Mouse (Mus musculus) thymus, postnatal 10 days (tissue): ENCODE measurements around the gene Tyrobp.

Source experiments
- DNase-seq, 2 experiments: peaks; one replicate each; pipeline ENCODE4 v3.0.0; 2021; ENCODE audit warnings: low spot score in 2 of 2

The Tyrobp gene

DNA sequence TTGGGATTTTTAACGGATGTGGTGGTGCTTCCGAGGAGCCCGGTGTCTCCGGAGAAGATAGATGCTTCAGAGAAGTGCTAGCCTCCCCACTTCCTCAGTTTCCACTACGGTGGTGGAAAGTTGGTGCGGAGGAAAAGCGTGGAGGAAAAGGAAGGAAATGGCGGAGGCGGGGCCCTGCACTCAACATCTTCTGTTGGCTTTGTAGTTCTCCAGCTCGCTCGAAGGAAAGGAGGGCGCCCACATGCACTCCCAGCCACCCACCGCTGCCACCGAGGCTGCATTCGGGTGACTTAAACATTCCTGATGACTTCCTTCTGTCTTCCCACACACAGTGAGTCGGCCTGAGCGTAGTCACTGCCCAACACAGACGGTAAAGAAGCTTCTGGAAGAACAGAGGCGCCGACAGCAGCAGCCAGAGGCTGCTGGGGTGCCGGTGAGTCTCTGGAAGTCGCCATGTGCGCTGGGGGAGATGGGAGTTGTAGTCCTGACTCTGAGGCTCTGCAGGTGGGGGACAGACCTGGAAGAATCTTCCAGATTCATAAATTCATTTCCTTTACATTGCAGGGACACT is 9.6 kb downstream of the Tyrobp start:
- peak; percentile 52 to 56 for DNase-seq

DNA sequence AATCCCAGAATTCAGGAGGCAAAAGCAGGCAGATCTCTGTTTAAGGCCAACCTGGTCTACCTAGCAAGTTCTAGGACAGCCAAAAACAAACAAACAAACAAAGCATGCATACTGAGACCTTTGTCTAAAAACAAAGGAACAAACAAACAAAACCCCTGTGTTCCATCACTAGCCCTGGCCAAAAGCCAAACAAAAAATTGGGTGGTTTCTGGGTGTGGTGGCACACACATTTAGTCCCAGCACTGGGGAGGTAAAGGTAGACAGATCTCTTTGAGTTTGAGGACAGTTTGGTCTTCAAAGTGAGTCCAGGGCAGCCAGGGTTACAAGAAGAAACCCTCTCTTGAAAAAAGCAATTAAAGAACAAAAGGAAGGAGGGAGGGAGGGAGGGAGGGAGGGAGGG is 15.8 kb downstream of the Tyrobp start:
- no peak for DNase-seq

DNA sequence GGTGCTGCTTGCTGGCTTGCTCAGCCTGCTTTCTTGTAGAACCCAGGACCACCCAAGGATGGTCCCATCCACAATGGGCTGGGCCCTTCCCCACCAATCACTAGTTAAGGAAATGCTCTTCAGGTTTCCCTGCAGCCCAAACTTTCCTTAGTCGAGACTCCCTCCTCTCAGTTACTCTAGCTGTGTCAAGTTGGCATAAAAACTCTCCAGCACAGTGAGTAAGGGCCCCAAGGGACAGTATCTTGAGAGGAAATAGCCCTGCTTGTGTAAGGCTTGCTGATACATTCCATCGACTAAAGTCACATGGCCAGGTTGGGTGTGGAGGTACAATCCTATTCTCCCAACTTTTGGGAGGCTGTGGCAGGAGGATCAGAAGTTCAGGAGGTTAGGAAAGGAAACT is 16.6 kb downstream of the Tyrobp start:
- DNase-seq = no peak

DNA sequence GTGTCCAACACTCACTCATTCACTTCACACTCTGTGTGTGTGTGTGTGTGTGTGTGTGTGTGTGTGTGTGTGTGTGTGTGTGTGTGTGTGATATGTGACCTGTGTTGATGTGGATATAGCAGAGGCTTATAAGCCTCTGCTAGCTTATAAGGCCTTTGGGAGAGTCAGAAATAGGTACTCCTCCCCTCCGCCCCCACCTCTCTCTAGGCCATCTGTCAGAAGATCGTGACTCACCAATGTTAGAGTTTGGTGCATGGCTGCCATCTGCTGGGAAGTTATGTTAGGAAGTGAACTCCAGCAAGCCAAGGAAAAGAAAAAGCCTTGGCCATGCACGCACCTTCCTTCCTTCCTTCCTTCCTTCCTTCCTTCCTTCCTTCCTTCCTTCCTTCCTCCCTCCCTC is 18.2 kb downstream of the Tyrobp start:
- DNase-seq = peak; percentile 49 to 70

DNA sequence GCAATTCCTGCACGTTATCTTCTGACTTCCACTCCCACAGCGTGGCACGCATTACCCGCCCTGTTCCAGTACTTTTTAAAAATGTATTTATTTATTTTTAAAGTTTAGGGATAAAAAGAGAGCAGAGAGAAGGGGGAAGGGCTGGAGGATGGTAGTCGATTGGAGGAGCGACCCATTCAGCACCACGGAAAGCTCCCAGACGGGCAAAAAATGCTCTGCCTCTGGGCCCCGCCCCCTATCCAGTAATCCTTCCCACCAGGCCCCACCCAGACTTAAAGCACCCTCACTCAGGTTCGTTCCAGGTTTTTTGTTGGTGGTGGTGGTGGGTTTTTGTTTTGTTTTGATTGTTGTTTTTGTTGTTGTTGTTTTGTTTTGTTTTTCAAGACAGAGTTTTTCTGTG is 20.7 kb downstream of the Tyrobp start:
- peak in 1 of 2 experiments; percentile 43 for DNase-seq

DNA sequence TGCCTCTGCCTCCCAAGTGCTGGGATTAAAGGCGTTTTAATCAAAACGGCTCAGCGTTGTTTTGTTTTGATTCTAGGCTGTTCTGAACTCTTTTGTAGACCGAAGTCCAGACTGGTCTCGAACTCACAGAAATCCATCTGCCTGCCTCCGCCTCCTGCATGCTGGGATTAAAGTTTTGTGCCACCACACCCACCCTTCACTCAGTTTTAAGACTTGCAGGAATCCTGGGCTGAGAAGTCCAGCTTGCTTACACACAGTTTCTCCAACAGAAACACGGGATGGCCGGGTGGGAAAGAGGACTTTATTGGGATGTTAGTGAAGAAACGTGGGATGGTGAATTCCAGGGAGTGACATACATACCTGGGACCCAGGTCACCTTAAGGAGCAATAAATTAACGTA is 21.1 kb downstream of the Tyrobp start:
- no peak for DNase-seq

DNA sequence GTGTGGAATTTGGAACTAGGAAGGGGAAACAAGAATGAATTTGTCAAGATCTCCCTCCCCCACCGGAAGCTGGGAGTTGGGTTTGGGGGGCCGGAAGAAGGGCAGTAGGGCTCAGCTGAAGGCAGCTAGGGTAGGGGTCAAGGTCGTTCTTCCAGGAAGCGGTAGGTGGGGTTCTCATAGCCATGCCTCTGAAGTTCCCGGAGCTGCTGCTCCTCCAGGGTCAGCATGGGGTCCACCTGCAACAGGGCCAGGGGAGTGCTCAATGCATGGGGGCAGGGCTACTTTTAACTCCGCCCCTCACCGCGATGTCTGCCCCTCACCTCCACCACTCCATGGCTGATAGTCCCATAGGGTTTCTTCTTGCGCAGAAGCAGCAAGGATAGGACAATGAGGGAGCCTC is 21.6 kb downstream of the Tyrobp start:
- no peak for DNase-seq

DNA sequence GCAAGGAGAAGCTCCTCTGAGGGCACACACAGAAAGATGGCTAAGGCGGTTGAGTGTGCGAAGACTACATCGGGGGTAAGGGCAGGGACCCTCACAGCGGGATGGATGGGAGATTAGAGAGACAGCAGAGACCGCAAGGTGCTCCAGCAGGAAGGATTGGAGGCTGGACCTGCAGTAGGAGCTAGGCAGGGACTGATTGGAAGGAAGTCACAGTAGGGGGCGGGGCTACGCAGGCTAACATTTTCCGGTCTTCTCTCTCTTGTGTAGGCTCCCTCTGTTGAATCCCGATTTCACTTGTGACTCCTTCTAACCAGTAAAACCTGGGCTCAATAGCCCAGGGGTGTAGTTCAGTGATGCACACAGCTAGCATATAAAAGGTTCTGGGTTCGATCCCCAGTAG is 23.3 kb downstream of the Tyrobp start:
- no peak for DNase-seq

DNA sequence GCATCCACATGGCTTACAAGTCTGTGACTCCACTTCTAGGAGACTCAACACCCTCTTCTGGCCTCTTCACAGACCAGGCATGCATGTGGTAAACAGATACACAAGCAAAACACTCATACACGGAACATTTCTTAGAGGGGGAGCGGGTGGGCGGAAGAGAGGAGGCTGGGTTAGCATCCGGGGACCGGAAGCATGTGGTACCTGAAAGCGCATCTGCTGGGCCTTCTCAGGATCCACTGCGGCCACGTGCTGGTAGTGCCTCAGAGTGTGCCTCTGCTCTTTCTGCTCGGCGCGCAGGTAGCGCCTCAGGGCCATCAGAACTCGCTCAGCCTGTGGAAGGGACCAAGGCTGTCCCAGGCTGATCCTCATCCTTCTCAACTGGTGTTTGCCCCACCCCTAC is 26.2 kb downstream of the Tyrobp start:
- no peak for DNase-seq

DNA sequence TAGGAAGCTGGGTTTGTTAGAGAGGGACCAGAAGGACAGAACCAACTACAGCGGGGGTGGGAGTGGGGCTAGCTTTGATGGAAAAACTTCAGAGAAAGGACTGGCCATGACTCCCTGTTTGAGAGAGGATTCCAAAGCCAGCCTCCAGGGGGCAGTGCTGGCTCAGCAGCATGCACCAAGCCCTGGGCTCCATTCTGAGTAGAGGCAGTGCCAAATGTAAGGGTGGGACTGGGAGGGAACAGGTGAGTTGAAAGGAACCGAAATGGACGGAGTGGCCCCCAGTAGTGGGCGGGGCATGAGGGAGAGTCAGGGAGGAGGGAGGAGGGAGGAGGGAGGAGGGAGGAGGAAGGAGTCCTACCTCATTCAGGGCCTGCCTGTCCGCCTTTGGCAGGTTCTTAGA is 27.1 kb downstream of the Tyrobp start:
- DNase-seq = peak in 1 of 2 experiments; percentile 57

DNA sequence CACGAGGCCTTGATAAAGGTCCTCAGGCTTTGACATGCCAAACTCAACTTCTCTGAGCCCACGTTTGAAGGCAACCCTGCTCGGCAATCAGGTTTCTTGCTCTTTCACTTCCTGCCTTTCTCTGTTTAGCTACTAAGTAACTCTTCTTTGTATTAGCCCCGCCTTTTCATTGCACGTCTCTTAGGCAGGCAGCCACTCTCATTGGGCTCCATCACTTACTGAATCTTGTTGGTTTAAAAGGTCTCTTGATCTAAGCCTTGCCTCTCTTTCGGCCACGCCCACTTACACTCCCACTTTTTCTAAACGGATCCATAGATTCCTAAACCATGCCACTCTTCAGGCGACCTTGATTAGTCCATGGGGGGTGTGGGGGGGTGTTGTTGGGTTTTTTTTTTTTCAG is 30.1 kb downstream of the Tyrobp start:
- no peak for DNase-seq

DNA sequence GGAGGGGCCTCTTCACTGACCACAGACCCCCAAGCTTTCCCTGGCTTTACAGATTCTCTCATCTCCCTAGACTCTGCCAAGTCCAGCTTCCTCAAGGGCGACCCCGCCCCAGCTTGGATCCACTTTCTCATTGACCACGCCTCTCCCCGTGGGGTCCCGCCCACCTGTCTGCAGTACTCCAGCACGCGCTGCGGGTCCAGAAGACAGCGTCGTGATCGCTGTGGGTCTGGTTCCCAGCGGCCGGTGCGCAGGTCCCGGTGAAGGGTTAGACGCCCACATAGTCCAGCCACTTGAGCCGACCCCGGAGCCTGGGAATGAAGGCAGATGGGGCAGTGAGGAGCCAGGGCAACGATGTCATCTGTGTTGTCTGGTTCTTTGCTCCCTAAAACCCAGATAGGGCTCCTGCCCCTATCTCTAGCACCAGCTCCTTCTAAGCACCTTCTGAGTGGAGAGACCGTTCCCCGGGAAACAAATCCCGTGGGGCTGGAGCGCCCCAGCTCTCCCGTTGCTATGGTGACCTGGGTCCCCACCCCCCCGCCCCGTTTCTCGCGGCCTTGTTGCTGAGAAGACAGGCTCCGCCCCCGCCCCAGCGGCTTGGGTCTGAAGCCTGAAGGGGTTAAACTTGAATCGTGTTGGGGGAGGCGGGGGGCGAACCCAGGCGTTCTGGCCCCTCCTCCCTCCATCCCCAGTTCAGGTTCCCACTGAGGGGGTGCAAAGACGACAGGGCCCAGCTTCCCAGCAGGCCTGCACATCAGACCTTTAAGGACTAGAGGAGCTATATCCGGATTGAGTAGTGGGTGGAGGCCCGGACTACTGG is 30.8 kb downstream of the Tyrobp start:
- no peak for DNase-seq

DNA sequence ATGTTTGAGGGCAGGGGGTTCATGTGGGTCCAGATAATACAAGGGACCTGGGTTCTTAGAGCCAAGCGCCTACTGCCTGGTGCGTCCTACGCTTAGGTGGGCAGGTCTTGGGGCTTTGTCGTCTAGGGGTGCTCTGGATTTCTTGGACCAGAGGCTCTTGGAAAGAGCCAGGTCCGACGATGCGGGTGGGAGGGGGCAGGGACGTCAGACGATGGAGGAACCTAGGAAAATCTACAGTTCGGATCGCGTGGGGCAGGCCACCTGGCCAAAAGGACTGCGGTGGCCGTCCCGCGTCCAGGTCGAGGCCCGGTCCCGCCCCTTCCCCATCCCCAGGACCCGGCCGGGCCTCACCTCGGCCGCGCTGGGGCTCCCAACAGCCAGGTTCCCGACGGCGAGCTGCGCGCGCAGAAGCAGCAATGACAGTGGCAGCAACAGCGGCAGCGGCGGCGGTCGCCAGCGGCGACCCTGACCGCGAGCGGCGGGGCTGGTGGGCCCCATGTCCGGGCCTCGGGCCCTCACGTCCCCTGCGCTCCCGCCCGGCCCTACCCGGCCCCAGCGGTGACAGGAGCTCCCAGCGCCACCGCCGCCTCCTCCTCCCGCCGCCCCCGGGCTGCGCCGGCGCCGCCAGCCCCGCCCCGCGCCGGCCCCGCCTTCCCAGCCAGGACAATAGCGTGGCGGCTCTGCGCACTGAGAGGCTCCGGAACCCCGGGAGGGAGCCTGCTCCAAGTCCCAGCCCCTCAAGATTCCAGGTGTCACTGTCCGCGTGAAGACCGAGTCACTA is 31.6 kb downstream of the Tyrobp start, which contains the start of gene Aplp1:
Gene Aplp1, minus strand, starts transcription at position 565 of the 781 bp plus-strand sequence.
- peak in 1 of 2 experiments; percentile 35 for DNase-seq

DNA sequence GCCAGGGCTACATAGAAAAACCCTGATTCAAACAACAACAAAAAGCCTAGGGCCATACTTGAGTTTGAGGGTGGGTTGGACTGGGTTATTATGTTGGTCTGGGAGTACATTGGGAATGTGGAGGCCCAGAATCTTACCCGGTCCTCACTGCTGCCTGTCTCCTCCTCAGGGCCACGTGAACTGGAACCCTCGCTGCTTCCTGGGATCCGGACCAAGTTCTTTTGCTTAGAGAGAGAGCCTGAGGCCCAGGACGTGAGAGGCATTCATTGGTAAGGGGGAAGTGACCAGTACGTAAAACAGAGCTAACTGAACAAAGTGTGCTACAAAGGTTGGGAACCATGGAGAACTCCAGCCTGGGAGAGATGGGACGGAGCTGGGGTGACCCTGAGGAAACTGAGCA is 36.7 kb downstream of the Tyrobp start:
- no peak for DNase-seq

DNA sequence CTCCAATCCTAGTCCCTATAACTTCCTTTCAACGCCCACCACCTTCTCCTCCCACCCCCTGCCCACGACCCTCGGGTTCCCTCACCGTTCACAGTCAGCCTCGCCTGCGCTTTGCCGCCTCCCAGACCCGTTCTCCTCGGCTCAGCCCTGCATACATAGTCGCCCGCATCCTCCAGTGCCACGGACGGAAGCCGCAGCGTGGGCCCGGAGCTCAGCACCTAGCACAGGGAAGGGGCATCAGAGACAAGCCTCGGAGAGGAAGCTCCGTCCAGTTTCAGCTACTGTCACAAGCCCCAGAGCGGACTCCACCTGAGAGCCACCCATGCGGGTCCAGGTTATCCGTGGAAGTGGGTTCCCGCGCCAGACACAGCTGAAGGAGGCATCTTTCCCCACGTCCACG is 39.8 kb downstream of the Tyrobp start:
- DNase-seq = no peak

DNA sequence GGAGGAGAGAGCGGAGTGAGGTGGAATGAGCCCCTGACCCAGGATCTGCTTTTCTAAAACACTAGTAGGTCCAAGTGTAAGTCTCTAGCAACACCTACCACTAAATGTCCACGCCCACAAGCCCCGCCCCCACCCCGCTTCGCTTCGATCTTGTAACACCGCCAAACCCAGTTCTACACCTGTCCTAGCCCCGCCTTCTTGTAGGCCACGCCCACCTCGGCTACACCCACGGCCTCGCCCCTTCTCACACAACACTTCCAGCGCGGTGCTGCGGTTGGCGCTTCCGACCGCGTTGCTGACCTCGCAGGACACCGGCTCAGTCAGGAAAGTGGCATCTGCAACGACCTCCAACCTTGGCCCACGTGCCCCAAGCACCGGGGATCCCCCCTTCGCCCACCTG is 40.2 kb downstream of the Tyrobp start:
- DNase-seq = no peak

DNA sequence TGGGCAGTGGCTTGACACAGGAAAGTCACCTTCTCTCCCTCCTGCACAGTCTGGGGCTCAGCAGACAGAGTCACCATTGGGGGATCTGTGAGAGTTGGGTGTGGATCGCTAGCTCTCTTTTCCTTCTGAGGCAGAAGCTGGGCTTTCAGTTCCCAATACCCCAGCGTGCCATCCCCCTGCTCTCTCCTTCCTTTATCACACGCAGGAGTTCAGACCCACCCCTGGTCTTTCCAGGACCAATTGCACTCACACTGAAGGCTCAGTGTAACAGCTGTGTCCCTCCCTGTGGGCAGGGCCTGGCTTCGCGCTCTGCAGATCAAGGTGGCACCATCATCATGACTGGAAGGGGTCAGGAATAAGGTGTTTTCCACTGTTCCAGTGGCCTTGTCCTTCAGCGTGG is 40.7 kb downstream of the Tyrobp start:
- DNase-seq = no peak

DNA sequence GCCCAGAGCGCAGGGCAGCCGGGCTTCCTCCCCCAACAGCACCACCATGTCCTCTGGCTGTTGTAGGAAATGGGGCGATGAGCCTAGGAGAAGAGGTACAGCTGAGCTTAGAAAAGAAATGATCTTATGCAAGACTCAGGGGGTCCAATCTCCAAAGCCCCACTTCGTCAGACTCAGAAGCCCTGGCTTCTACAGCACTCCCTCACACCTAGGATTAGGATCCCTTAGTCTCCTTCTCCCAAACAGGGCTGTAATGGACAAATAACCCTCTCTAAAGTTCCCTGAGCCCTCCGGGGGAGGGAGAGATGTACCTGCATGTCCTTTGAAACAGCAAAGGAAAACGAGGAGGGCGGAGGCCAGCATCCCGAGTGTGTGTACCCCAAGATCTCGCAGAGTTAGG is 42.9 kb downstream of the Tyrobp start:
- no peak for DNase-seq

DNA sequence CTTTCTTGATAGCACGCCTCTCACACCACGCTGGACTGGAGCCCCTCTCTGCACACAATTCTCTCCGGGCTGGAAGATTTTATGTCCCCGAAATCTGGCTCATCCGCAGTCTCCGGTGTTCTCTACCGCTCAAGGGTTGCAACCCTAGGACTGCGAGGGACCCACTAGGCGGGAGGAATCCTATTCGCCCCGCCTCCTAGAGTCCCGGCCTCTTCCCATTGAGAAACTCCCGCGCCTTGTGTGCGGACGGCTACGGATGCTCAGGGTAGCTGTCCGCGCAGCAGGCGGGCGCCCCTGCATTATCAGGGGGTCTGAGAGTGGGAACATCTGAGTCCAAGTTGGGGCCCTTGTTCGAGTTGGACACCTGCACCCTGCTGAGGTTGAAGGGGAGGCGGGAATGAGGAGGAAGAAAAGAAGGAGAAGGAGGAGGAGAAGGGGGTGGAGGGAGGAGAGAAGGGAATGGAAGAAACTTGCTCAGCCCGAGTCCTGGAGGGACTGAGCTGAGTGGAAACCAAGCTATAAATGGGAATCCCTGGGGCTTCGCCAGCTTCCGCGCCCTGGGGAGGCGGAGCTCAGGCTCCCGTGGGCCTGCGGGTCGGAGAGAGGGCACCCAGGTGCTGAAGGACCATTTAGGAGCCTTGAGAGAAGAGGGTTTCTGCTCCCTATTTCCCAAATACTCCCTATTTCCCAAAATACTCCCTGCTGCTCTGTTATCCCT is 43.5 kb downstream of the Tyrobp start:
- no peak for DNase-seq

DNA sequence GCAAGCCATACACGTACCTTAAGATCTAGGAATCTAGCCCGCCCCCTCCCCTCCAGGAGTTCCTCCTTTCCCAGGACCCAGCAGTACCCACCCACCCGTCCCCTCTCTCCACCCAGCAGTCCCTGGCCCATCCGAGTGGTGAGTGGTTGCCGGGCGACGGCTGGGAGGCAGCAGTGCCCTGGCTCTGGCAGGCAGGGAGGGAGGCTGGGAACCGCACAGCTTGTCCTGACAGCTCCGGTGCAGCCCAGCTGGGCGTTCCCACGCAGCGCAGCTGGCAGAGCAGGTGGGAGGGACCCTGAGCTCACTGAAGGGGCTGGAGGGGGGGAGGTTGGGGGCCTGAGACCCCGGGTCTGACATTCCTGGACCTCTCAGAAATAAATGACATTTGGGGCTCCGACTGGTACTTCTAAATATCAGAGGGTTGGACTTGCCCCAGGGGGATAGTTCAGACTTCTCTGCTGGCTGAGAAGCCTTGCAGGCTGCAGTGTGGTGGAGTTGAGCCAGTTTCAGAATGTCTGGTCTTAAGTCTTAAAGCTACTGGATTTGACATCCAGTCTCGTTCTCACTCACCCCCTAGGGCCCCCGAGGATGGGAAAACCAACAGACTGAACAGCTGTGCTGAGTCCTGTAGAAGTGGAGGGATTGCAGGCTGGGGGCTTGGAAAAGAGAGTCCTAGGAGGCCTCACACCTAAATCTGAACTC is 44.2 kb downstream of the Tyrobp start, which contains the start of the genes Kirrel2 and Nphs1:
Gene Kirrel2, minus strand, starts transcription at position 62 of the 702 bp plus-strand sequence.
Gene Nphs1, plus strand, starts transcription at position 687 of the 702 bp plus-strand sequence.
- DNase-seq = no peak

DNA sequence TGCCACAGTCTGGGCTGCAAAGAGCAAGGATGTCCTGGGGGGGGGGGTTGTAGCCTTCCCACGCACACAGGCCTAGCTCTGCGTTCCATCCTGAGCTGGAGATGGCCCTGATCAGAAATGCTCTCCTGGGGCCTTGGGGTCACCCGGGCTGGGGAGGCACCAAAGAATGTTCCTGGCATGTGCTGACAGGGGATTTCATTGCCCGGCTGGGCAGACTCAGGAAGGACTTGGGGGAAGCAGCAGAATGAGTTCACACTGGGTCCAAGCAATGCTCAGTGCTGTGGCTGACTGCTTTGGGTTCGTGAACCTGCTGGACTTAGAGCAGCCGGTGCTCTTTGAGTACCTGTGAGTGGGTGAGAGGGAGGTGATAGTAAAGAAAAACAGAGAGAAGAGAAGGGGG is 45.9 kb downstream of the Tyrobp start:
- no peak for DNase-seq
